Mouse (Mus musculus): ENCODE measurements around the gene Ppp4r3a.

Ppp4r3a gene

DNA sequence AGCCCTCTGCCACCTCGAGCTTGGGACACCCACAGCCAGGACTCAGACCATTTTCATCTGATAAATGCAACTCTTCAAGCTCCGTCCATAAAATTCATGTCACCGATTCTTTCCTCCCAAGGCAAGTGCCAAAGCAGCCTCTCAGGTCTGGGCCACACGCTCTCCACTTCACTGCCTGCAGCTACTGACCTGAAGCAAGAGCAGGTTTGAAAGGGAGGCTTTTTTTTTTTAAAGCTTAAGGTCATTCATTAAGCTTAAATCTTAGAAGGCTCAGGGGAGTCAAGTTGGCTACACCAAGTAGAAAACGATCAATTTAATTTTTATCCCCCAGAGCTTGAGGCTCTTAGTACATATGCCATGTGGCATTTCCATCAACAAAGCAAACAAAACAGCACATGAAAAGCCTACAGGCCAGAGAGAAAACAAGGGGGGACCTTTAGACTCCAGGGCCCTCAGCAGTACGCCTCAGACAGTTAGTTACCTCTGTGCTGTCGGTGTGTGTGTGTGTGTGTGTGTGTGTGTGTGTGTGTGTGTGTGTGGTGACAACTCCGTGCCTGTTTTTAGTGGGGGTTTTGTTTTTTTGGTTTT, 70.3 kb downstream of the Ppp4r3a start:
- DNase-seq (ENCODE audit: low spot score in 2 of 2), result no peak

DNA sequence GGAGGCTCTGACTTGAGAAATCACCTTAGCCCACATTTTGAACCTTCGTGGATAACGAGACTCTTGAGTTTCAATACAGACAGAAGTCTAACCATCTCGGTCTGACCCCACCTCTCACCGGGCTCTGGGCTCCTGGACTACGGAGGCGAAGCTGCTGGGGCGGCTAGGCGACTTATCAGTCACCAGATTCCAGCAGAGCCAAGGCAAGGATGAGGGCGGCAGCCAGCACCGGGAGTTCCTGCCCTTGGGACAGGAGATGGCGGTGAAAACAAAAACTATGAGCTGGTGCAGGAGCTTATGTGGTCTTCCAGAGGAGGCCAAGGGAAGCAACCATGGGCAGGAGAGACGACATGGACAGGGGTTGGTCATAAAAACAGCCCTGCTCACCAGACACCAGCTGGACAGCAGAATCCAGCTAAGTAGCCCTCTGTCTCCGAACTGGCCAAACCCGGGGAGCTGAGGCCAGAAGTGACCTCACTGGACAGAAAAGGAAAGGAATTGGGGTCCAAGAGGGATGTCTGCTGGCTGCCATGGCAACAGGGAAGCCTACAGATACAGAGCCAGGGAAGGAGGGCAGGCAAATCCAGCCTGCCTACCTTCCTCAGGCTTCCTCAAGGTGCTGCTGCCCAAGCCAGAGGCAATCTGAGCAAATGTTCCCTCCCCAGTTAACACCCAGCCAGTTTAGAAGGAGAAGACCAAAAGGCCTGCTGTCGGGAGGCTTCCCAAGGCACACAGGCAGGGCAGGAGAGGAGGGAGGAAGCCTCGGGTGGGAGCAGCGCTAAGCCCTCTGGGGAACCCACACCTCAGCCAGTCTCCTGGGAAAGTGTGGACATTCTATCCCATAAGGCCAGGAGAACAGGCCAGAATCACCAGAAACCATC, 71.1 kb downstream of the Ppp4r3a start:
- no peak for DNase-seq (ENCODE audit: low spot score in 2 of 2)

GRCm38 (mm10) chr12:101011017-101011416, 72.5 kb downstream of the Ppp4r3a start:
- DNase-seq (ENCODE audit: low spot score in 2 of 2), result no peak

GRCm38 (mm10) chr12:101010148-101010920, 73.2 kb downstream of the Ppp4r3a start:
- no peak for DNase-seq (ENCODE audit: low spot score in 2 of 2)

GRCm38 (mm10) chr12:101009225-101009624, 74.3 kb downstream of the Ppp4r3a start:
- no peak for DNase-seq (ENCODE audit: low spot score in 2 of 2)

- no peak for DNase-seq (ENCODE audit: low spot score in 2 of 2)
These were observed 74.9 kb downstream of the Ppp4r3a start for GRCm38 (mm10) chr12:101008648-101009047.

DNA sequence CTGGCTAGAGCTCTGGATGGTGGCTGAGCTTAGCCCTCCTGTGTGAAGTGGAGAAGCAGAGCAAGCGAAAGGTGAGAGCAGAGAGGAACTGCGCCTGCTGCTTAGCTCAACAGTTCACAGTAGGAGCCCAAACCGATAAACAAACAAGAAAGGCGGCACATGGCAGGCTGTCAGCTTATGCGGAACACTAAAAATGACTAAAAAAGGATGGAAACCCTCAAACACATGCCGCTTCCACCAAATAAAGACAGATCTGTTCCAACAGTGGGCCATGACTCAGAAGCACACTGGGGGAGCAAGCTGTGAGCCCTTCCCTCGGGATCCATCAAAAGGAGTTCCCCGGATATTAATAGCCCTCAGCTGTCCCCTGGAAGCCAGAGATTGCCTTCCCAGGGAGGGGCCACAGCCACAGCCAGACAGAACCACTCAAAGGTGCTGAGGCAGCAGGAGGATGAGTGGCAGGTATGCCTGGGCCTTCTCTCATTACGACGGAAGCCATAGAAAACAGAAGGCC, 75.5 kb downstream of the Ppp4r3a start:
- DNase-seq (ENCODE audit: low spot score in 2 of 2), result no peak

DNA sequence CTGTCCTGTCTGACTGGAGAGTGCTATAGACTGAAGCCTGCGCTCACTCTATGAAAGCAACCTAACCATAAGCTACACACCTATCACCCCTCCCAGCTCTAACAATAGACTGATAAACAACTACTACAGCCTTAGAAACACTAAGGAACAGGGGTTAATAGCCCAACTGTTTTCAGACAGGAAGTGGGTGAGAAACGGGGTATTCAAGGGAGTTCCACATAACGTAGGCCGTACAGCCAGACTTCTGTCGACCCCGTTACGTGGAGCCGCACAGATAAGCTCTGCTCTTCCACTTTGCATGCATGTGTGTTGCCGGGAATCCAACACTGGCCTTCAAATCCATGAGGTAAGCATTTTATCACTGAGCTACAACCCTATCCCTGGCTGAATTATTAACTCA, 76.1 kb downstream of the Ppp4r3a start:
- DNase-seq (ENCODE audit: low spot score in 2 of 2), result no peak

GRCm38 (mm10) chr12:101005665-101006420, 77.7 kb downstream of the Ppp4r3a start:
- DNase-seq (ENCODE audit: low spot score in 2 of 2), result no peak

- no peak for DNase-seq (ENCODE audit: low spot score in 2 of 2)
These were observed 78.5 kb downstream of the Ppp4r3a start for GRCm38 (mm10) chr12:101004982-101005381.

DNA sequence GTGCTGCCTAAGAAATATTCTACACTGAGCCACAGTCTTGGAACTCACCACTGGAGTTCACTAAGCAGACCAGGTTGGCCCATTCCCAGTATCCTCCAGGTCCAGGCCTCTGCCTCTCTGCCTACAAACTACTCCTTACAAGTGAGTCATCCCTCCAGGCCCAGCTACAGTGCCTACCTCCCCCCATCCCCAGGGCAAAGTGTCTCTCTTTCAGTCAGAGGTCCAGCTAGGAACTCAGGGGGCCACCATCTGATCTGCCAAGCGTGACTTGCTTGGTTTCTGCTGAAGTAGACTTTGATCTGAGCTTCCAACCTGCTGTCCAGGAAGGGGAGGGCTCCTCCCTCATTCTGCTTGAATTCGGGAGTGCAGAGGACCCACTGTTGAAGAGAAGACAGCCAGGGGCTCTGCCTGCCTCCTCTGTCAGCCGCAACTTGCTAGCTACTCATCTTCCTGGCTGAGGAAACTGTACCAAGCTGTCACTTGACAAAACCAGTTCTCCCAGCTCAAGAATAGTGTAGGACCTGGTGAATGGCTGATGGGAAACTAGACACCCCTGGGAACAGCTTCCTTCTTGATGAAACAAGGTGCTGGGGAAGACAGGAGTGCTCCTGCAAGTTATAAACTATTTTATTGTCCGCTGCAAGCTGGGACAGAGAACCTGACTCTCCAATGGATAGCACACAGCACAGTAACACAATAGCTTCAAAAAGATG, 80.5 kb downstream of the Ppp4r3a start:
- DNase-seq (ENCODE audit: low spot score in 2 of 2), result no peak

GRCm38 (mm10) chr12:100999061-100999954, 84.2 kb downstream of the Ppp4r3a start:
- DNase-seq (ENCODE audit: low spot score in 2 of 2), result no peak

DNA sequence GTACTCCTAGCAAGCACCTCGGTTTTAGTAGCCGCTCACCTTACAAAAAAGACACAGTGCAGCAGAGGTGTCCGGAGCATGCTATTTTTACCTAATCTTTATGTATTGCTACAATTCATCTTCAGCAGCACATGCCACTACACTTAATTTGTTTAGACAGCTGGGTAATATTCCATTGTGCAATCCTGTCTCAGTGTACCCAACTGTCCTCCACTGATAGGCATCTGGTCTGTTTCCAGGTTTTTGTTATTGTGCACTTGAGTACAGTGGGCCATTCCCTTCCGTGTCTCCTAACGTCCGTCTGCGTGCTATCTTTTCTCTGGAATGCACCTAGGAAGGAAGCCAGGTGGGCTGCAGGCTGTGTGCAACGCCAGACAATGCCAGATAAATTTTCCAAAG, 84.9 kb downstream of the Ppp4r3a start:
- DNase-seq (ENCODE audit: low spot score in 2 of 2), result no peak

DNA sequence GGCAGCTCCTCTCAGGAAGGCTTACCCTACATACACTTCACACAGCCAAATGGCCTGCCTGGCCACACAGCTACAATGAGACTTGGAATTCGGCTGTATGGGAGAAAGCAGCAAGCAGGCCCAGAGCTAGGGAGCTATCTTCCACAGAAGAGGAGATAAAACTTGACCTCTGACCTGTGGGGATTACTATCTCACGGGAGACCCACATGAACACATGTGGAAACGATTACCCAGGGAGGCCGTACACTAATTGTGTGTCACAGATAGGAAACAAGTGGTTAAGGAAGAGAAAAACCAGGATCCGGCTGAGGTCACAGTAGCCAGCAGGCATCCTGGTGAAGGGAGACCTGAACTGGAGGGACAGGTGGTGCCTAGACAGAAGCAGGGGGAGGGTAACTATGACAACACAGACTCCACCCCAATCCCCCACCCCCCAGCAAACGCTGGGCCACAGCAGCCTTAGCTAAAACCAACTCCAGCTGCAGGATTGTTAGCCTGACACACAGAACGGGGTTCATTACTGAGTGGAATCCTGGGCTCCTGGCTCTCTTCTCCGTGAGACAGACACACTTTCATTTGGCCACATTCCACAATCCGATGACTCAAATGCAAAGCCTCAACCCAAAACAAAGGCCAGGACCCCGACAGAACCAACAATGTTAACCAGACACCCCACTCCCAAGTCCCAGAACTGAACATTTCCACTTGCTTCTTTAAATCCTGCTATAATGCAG, 85.5 kb downstream of the Ppp4r3a start:
- DNase-seq (ENCODE audit: low spot score in 2 of 2), result no peak

- DNase-seq (ENCODE audit: low spot score in 2 of 2), result no peak
These were observed 87.1 kb downstream of the Ppp4r3a start for GRCm38 (mm10) chr12:100996378-100996898.

GRCm38 (mm10) chr12:100995607-100996377, 87.7 kb downstream of the Ppp4r3a start:
- no peak for DNase-seq (ENCODE audit: low spot score in 2 of 2)

GRCm38 (mm10) chr12:100994140-100995015, 89.1 kb downstream of the Ppp4r3a start:
- no peak for DNase-seq (ENCODE audit: low spot score in 2 of 2)

Data from frontal cortex, postnatal 10 days (tissue).